Mouse (Mus musculus): ENCODE results near the gene Ptprk. TPM values are rescaled to one million over a fixed set of nuclear protein-coding genes. Genes with fewer than 3 reads are reported as not detected.
A peak's percentile ranks its signal among the peaks of the same experiment; 100 is the strongest.

Ptprk gene
- total RNA-seq, 2 experiments from 2014 or later: 7.6 to 13.8 TPM

GRCm38 (mm10) chr10:28395610-28396519 lies 321.2 kb downstream of the Ptprk start:
- no peak for DNase-seq (ENCODE audit: low spot score in 2 of 2)

GRCm38 (mm10) chr10:28396520-28396915 lies 321.9 kb downstream of the Ptprk start:
- no peak for DNase-seq (ENCODE audit: low spot score in 2 of 2)

- no peak for DNase-seq (ENCODE audit: low spot score in 2 of 2)
Observed at GRCm38 (mm10) chr10:28401796-28402195, 327.2 kb downstream of the Ptprk start.

- DNase-seq (ENCODE audit: low spot score in 2 of 2): no peak
Observed at GRCm38 (mm10) chr10:28408980-28409379, 334.4 kb downstream of the Ptprk start.

GRCm38 (mm10) chr10:28414823-28415222 lies 340.2 kb downstream of the Ptprk start:
- no peak for DNase-seq (ENCODE audit: low spot score in 2 of 2)

- DNase-seq (ENCODE audit: low spot score in 2 of 2): no peak
Observed at GRCm38 (mm10) chr10:28422622-28423021, 348.0 kb downstream of the Ptprk start.

- DNase-seq (ENCODE audit: low spot score in 2 of 2): no peak
Observed at GRCm38 (mm10) chr10:28425371-28425770, 350.8 kb downstream of the Ptprk start.

GRCm38 (mm10) chr10:28436084-28436483 lies 361.5 kb downstream of the Ptprk start:
- DNase-seq (ENCODE audit: low spot score in 2 of 2): no peak

- DNase-seq (ENCODE audit: low spot score in 2 of 2): no peak
Observed at GRCm38 (mm10) chr10:28449853-28450252, 375.2 kb downstream of the Ptprk start.

- no peak for DNase-seq (ENCODE audit: low spot score in 2 of 2)
Observed at GRCm38 (mm10) chr10:28450642-28451041, 376.0 kb downstream of the Ptprk start.

- DNase-seq (ENCODE audit: low spot score in 2 of 2): no peak
Observed at GRCm38 (mm10) chr10:28458027-28458426, 383.4 kb downstream of the Ptprk start.

- no peak for DNase-seq (ENCODE audit: low spot score in 2 of 2)
Observed at GRCm38 (mm10) chr10:28459963-28460362, 385.3 kb downstream of the Ptprk start.

- DNase-seq (ENCODE audit: low spot score in 2 of 2): no peak
Observed at GRCm38 (mm10) chr10:28463706-28464105, 389.1 kb downstream of the Ptprk start.

GRCm38 (mm10) chr10:28464766-28465548 lies 390.3 kb downstream of the Ptprk start:
- no peak for DNase-seq (ENCODE audit: low spot score in 2 of 2)

- DNase-seq (ENCODE audit: low spot score in 2 of 2): peak in 1 of 2 experiments; percentile 7
Observed at GRCm38 (mm10) chr10:28485574-28485973, 411.0 kb downstream of the Ptprk start.

GRCm38 (mm10) chr10:28491006-28491405 lies 416.4 kb downstream of the Ptprk start:
- no peak for DNase-seq (ENCODE audit: low spot score in 2 of 2)

- no peak for DNase-seq (ENCODE audit: low spot score in 2 of 2)
Observed at GRCm38 (mm10) chr10:28492206-28492605, 417.6 kb downstream of the Ptprk start.

GRCm38 (mm10) chr10:28492870-28493269 lies 418.2 kb downstream of the Ptprk start:
- no peak for DNase-seq (ENCODE audit: low spot score in 2 of 2)

- no peak for DNase-seq (ENCODE audit: low spot score in 2 of 2)
Observed at GRCm38 (mm10) chr10:28493271-28493861, 418.7 kb downstream of the Ptprk start.

GRCm38 (mm10) chr10:28497791-28498190 lies 423.2 kb downstream of the Ptprk start:
- no peak for DNase-seq (ENCODE audit: low spot score in 2 of 2)

- no peak for DNase-seq (ENCODE audit: low spot score in 2 of 2)
Observed at GRCm38 (mm10) chr10:28498504-28498903, 423.9 kb downstream of the Ptprk start.

- no peak for DNase-seq (ENCODE audit: low spot score in 2 of 2)
Observed at GRCm38 (mm10) chr10:28513601-28514000, 439.0 kb downstream of the Ptprk start.
